Mouse (Mus musculus): ENCODE results near the gene Olfr223. TPM values are rescaled to one million over a fixed set of nuclear protein-coding genes. Genes with fewer than 3 reads are reported as not detected.

The Olfr223 gene
- polyA plus RNA-seq, 1 experiment from 2014 or later = not detected

- H3K27me3 ChIP-seq (replicated peaks) = 0 out of 2 replicates have a peak, but pooled peaks cover 4% of the 10 kb centered on the region
- WGBS = 83% methylated on average over 3 of the region's 3 CpGs
- H3K27ac ChIP-seq (ENCODE audit: poor library complexity, severe bottlenecking) = no peak overlapping the region
- ATAC-seq (ENCODE audit: insufficient number of reproducible peaks, low FRiP score) = no peak
- H3K4me2 ChIP-seq = no peak overlapping the region
- no peak overlapping the region for H3K9ac ChIP-seq
- no peaks in the 10 kb centered on the region for H3K36me3 ChIP-seq
- 0 out of 2 replicates have a peak, but pooled peaks cover 2% of the 10 kb centered on the region for H3K4me1 ChIP-seq (replicated peaks)
- H3K4me3 ChIP-seq = no peak overlapping the region
- no peaks in the 10 kb centered on the region for H3K9me3 ChIP-seq (replicated peaks)
These were observed 49.7 kb downstream of the Olfr223 start for GRCm38 (mm10) chr11:59543376-59543775.

GRCm38 (mm10) chr11:59542442-59542841, 50.6 kb downstream of the Olfr223 start:
- no peak overlapping the region for H3K4me2 ChIP-seq
- no peak for ATAC-seq (ENCODE audit: insufficient number of reproducible peaks, low FRiP score)
- H3K27ac ChIP-seq (ENCODE audit: poor library complexity, severe bottlenecking) = no peak overlapping the region
- WGBS = 67% methylated on average over 6 of the region's 6 CpGs
- no peaks in the 10 kb centered on the region for H3K9me3 ChIP-seq (replicated peaks)
- no peaks in the 10 kb centered on the region for H3K27me3 ChIP-seq (replicated peaks)
- no peaks in the 10 kb centered on the region for H3K36me3 ChIP-seq
- 0 out of 2 replicates have a peak, but pooled peaks cover 6% of the 10 kb centered on the region for H3K4me1 ChIP-seq (replicated peaks)
- no peak overlapping the region for H3K4me3 ChIP-seq
- no peak overlapping the region for H3K9ac ChIP-seq

GRCm38 (mm10) chr11:59541324-59541723, 51.8 kb downstream of the Olfr223 start, which contains the start of gene Nlrp3:
Nlrp3 (plus strand) TSS chr11:59541568.
- H3K27me3 ChIP-seq (replicated peaks) = no peaks in the 10 kb centered on the region
- ATAC-seq (ENCODE audit: insufficient number of reproducible peaks, low FRiP score) = no peak
- H3K4me3 ChIP-seq = no peak within 1 kb of the TSS
- H3K9me3 ChIP-seq (replicated peaks) = peaks cover 3% of the 10 kb centered on the region; the same call in 1 of the 2 replicates
- H3K36me3 ChIP-seq = no peaks in the 10 kb centered on the region
- H3K9ac ChIP-seq = no peak within 1 kb of the TSS
- no peak within 1 kb of the TSS for H3K4me2 ChIP-seq
- H3K4me1 ChIP-seq (replicated peaks) = 0 out of 2 replicates have a peak, but pooled peaks cover 6% of the 10 kb centered on the region
- H3K27ac ChIP-seq (ENCODE audit: poor library complexity, severe bottlenecking) = no peak within 1 kb of the TSS
- WGBS = 44% methylated on average over 3 of the region's 3 CpGs

GRCm38 (mm10) chr11:59540123-59540522, 53.0 kb downstream of the Olfr223 start:
- no peaks in the 10 kb centered on the region for H3K27me3 ChIP-seq (replicated peaks)
- H3K4me2 ChIP-seq = no peak overlapping the region
- H3K27ac ChIP-seq (ENCODE audit: poor library complexity, severe bottlenecking) = no peak overlapping the region
- H3K4me1 ChIP-seq (replicated peaks) = 0 out of 2 replicates have a peak, but pooled peaks cover 6% of the 10 kb centered on the region
- ATAC-seq (ENCODE audit: insufficient number of reproducible peaks, low FRiP score) = no peak
- H3K9me3 ChIP-seq (replicated peaks) = peaks cover 3% of the 10 kb centered on the region; the same call in 1 of the 2 replicates
- no peak overlapping the region for H3K4me3 ChIP-seq
- WGBS = 57% methylated on average over 3 of the region's 3 CpGs
- no peak overlapping the region for H3K9ac ChIP-seq
- no peaks in the 10 kb centered on the region for H3K36me3 ChIP-seq

Other genes starting within 250 kb of the Olfr223 start
- gene Prss38, start 217.6 kb downstream of the Olfr223 start, polyA plus RNA-seq (2016; fragmentation: Nextera tagmentation; extraction: Ambion mirVana) = not detected in 2 replicates
- gene Jmjd4, start 143.2 kb downstream of the Olfr223 start, polyA plus RNA-seq (2016; fragmentation: Nextera tagmentation; extraction: Ambion mirVana) = 11.7 and 13.1 TPM in 2 replicates
- 107 and 108 TPM in 2 replicates for gene Snap47, start 142.1 kb downstream of the Olfr223 start, polyA plus RNA-seq (2016; fragmentation: Nextera tagmentation; extraction: Ambion mirVana)
- gene Zfp867, start 120.8 kb downstream of the Olfr223 start, polyA plus RNA-seq (2016; fragmentation: Nextera tagmentation; extraction: Ambion mirVana) = 5.2 and 6.2 TPM in 2 replicates
- gene Zkscan17, start 66.5 kb downstream of the Olfr223 start, polyA plus RNA-seq (2016; fragmentation: Nextera tagmentation; extraction: Ambion mirVana) = 18.1 and 18.4 TPM in 2 replicates
- 0.08 and 0.09 TPM in 2 replicates for gene Nlrp3, start 51.7 kb downstream of the Olfr223 start, polyA plus RNA-seq (2016; fragmentation: Nextera tagmentation; extraction: Ambion mirVana)
- not detected in 2 replicates for gene Olfr222, start 17.1 kb downstream of the Olfr223 start, polyA plus RNA-seq (2016; fragmentation: Nextera tagmentation; extraction: Ambion mirVana)
- 79.5 and 79.8 TPM in 2 replicates for gene Mprip, start 68.0 kb upstream of the Olfr223 start, polyA plus RNA-seq (2016; fragmentation: Nextera tagmentation; extraction: Ambion mirVana)
- gene Pld6, start 194.4 kb upstream of the Olfr223 start, polyA plus RNA-seq (2016; fragmentation: Nextera tagmentation; extraction: Ambion mirVana) = 3.9 and 4.6 TPM in 2 replicates
- 25.1 and 26.5 TPM in 2 replicates for gene Flcn, start 216.7 kb upstream of the Olfr223 start, polyA plus RNA-seq (2016; fragmentation: Nextera tagmentation; extraction: Ambion mirVana)
- gene Nt5m, start 246.2 kb upstream of the Olfr223 start, polyA plus RNA-seq (2016; fragmentation: Nextera tagmentation; extraction: Ambion mirVana) = 35.7 and 36.2 TPM in 2 replicates
- 158 and 163 TPM in 2 replicates for gene Cops3, start 246.5 kb upstream of the Olfr223 start, polyA plus RNA-seq (2016; fragmentation: Nextera tagmentation; extraction: Ambion mirVana)